Mouse (Mus musculus) Patski (cell line): ENCODE data around the gene Gm10488. TPM values are rescaled to one million over a fixed set of nuclear protein-coding genes. Genes with fewer than 3 reads are reported as not detected.
"Not testable (repeated sequence)": the region's sequence is repeated elsewhere in the genome, so short reads cannot be mapped to it uniquely, and the experiment has no call there.

Experiments
- ATAC-seq: fragments of 100-300 bp; one replicate; pipeline ENCODE4 v1.8.0; 2021
- CTCF ChIA-PET: fragments of 350-600 bp; sonication (Branson Sonifier 250); formaldehyde crosslinking; loops from one replicate; lab custom pipeline; 2022; ENCODE audit warnings: inconsistent platforms; lab: Charles Lee
- POLR2A ChIA-PET: fragments of 350-600 bp; sonication (Branson Sonifier 250); formaldehyde crosslinking; loops from one replicate; lab custom pipeline; 2022; ENCODE audit warnings: antibody characterized with exemption, inconsistent platforms; lab: Charles Lee
- DNase-seq: peaks from one replicate; pipeline ENCODE4 v3.0.0-alpha.2; 2011; ENCODE audit warnings: low read depth, low spot score
- H3K27me3 ChIP-seq: fragments of 371-371 bp; one replicate; pipeline ENCODE4 v1.5.1; 2021
- in situ Hi-C: fragments of 300-500 bp; cut with MboI; formaldehyde crosslinking; loops from 3 replicates; pipeline ENCODE4 v1.11.1; 2018; ENCODE audit warnings: low pct_unique_long_range_greater_than_20kb, mixed read lengths
- polyA plus RNA-seq: library from polyadenylated mRNA; unstranded; gene quantifications from one replicate; pipeline ENCODE4 v1.2.3, GENCODE M21; 2021

Gene Gm10488
- polyA plus RNA-seq: not detected

DNA sequence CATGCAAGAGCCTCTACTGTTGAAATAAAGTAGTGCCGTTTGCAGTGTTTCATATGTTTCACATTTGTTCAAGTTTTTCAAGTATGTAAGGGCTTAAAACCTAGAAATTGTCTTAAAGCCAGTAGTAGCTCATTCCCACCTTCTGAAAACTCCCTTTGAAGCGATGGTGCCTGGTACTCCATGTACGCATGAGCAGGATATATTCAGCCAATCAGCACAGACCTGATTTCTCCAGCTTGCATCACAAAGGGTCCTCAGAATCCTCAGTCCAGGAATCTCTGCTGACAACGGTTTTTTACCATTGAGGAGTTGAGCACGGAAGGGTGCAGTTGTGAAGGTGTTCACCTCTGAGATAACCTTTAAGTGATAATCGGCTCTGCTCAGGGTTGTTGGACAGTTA lies at the start of gene Gm10488:
TSS of gene Gm10488 (plus strand) at position 301 of the 400 bp plus-strand sequence.
- H3K27me3 ChIP-seq, ATAC-seq, DNase-seq, CTCF ChIA-PET, POLR2A ChIA-PET, in situ Hi-C loops: not testable (repeated sequence)
